Mouse (Mus musculus) urinary bladder, postnatal 4 days (tissue): ENCODE measurements around the gene Lmna.

Experiments
- DNase-seq, 2 experiments: peaks; one replicate each; pipeline ENCODE4 v3.0.0; 2021 to 2022; ENCODE audit warnings: low spot score in 2 of 2

Gene Lmna

DNA sequence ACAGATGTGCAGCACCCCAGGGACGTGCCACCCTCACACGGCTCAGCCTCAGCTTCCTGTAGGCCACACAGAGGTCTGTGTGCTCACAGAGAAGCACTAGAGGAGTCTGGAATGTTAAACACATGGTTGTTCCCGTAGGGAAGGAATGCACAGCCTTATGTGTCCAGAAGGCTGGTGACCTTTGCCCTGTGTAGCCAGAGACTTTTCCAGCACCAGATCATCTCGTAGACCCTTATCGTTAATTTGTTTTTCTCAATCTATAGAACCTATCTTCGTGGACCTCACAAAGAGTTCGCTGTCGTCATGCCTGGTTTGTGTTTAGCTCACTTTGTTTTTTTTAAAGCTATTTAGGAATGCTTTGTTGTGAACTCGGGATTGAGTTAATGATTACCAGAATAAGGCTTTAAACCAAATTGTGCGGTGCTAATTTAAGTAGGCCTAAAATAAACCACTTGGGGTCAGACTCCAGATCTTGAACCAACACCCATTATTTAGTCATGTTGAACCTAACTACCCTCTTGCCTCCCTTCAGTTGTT lies 38.7 kb downstream of the Lmna start:
- no peak for DNase-seq

DNA sequence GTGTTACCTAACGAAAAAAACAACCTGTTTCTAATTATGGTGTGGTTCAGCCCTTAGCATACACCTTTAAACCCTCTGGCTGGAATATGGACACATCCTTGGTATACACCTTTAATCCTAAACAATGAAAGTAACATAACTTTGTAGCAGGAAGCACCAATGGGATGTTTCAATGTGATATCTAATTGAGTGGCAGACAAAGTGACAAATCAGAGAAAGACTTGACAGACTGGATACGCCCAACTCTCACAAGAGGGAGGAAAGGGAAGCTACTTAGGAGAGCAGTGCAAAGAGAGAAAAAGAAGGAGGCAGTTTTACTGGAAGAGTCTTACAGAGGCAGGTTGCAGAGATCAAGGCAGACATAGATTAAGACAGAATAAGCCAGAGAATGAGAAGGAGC lies 40.3 kb downstream of the Lmna start:
- DNase-seq: no peak

- DNase-seq: peak; percentile 80 to 94
These were observed 42.5 kb downstream of the Lmna start for GRCm38 (mm10) chr3:88467116-88467824.

- DNase-seq: no peak
These were observed 44.6 kb downstream of the Lmna start for GRCm38 (mm10) chr3:88465127-88465526.

DNA sequence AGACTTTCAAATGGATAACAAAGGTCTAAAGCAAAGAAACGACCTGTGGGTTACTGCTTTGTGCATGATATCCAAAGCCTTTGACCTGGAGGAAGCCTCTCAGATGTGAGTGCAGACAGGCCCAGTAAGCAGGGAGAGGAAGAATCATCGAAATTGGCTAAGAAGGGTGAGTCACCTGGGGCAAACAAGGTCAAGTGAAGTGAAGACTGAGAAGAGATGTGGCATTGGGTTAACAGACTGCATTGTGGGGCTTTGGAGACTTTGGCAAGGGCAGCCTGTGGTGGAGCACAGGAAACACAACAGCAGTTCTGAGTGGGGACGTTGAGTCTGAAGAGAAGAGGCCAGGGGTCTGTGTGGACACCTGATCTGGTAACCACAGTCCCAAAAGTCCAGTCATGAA lies 45.3 kb downstream of the Lmna start:
- no peak for DNase-seq

- DNase-seq: no peak
These were observed 48.6 kb downstream of the Lmna start, which contains the start of gene Sema4a for GRCm38 (mm10) chr3:88460983-88461696. TSS of gene Sema4a (minus strand) at chr3:88461182.

DNA sequence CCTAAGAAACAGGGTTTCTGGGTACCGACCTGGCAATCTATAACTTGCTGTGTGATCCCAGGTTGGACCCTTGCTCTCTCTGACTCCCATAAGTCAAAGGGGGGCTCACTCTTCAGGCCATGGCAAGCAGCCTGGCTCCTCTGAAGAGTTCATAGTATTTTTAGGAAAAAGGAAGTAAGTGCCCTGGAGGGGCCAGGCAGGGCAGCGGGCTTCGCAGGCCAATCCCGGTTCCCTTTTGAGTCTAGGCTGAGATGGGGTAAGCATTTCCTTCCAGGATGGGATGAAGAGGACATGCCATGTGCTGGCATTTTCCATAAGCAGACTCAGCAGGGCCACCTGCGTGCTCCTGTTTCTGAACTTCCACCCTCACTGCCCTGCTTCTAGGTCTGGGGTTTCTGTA lies 49.7 kb downstream of the Lmna start:
- DNase-seq: no peak

- no peak for DNase-seq
These were observed 51.0 kb downstream of the Lmna start for GRCm38 (mm10) chr3:88458778-88459219.

- no peak for DNase-seq
These were observed 52.8 kb downstream of the Lmna start for GRCm38 (mm10) chr3:88456746-88457532.

- no peak for DNase-seq
These were observed 53.4 kb downstream of the Lmna start for GRCm38 (mm10) chr3:88456313-88456712.

- peak; percentile 61 to 70 for DNase-seq
These were observed 54.0 kb downstream of the Lmna start for GRCm38 (mm10) chr3:88455588-88456264.

- DNase-seq: no peak
These were observed 54.8 kb downstream of the Lmna start for GRCm38 (mm10) chr3:88454762-88455587.

- no peak for DNase-seq
These were observed 55.8 kb downstream of the Lmna start for GRCm38 (mm10) chr3:88453986-88454385.

GRCm38 (mm10) chr3:88453369-88453768 lies 56.4 kb downstream of the Lmna start:
- no peak for DNase-seq

GRCm38 (mm10) chr3:88452716-88453115 lies 57.0 kb downstream of the Lmna start:
- no peak for DNase-seq

DNA sequence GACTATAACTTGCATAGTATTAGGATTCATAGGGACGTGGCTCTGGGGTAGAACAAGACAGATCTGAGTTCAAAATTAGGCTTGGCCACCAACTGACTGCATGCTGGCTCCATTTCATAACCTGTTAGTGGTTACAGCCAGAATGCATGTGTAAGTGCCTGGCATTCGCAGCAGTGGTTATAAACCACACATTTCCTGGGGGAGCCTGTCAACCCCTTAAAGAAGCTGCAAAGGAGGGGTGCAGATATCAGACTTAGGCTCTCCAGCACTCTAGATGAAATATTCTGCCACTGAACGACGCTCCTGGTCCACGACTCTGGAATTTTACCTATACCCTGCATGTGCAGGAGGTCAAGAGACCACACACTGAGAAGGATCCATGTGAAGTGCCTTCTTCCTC lies 57.5 kb downstream of the Lmna start:
- no peak for DNase-seq

DNA sequence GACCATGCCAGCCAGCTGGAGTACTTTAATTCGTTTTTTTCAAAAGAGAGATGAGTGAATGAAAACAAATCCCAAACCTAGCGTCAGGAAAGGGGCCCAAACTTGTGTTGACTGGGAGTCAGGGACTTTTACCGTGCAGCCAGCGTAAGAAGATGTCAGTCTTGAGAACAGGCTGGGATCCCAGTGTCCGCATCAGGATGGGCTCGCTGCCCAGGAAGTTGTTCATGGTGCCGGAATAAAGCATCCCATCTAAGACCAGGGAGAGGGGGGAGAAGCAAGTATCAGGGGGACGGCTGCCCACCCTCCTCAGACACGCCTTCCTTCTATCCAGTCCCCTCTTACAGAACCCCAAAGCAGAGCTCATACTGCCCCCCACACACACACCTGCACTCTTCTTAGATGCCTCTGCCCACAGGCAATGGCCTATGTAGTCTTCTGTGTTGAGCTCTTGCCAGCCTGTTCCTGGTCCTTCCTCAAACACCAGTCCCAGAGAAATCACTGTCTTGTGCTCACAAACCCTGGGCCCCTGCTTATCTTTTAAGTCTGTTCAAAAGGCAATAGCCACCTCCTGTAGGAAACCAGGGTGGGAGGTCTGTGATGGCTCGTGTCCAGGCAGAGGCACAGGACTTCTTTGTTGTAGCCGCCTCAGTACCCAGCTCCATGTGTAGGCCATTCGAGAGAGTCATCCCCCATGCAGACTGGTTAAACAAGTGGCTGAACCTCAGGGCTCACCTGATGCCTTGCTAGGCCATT lies 59.2 kb downstream of the Lmna start:
- no peak for DNase-seq

- peak in 1 of 2 experiments; percentile 56 for DNase-seq
These were observed 60.2 kb downstream of the Lmna start for GRCm38 (mm10) chr3:88449395-88450023.

DNA sequence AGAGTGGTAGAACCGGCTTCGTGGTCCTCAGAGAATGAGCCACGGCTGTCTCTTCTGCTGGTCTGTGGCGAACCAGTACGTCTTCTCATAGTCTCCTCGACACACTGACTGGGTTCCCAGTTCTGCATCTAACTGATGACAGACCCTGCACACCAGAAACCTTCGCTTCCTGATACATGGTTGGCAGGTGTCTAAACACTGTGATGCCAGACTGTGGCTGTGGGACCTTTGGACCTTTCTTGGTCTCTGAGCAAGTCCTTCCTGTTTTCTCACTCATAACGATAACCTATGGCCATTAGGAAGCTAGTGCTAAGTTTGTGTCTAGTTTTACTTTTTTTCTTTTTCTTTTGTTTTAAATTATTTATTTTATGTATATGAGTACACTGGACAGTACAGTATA lies 61.3 kb downstream of the Lmna start:
- DNase-seq: no peak
